Mouse (Mus musculus): Measurements from ENCODE around the gene Mbd6. TPM values are rescaled to one million over a fixed set of nuclear protein-coding genes. Genes with fewer than 3 reads are reported as not detected.
"Not testable (repeated sequence)": the region's sequence is repeated elsewhere in the genome, so short reads cannot be mapped to it uniquely, and the experiment has no call there.

Mbd6 gene
- total RNA-seq, 2 experiments from 2014 or later: 4.1 to 44.0 TPM

DNA sequence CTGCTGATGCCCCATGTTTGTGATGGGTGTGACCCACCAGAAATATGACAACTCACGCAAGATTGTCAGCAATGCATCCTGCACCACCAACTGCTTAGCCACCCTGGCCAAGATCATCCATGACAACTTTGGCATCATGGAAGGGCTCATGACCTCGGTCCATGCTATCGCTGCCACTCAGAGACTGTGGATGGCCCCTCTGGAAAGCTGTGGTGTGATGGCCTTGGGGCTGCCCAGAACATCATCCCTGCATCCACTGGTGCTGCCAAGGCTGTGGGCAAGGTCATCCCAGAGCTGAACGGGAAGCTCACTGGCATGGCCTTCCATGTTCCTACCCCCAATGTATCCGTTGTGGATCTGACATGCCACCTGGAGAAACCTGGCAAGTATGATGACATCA lies 24.7 kb upstream of the Mbd6 start:
- not testable (repeated sequence) for ATAC-seq (replicated peaks; ENCODE audit: poor library complexity)

DNA sequence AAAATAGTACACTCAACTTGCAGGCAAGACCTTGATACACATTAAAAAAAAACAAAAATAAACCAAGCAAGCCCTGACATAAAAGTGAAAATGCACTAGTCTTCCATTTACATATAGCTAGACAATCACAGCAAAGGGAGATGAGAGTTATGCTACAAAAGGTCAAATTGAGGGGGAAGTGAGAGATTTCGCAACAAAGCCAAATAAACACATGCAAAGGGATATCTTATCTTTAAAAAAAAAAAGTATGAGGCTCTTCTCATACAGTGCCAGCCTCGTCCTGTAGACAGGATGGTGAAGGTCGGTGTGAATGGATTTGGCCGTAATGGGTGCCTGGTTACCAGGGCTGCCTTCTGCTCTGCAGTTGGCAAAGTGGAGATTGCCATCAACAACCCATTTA lies 24.0 kb upstream of the Mbd6 start:
- no peak for ATAC-seq (replicated peaks; ENCODE audit: poor library complexity)

DNA sequence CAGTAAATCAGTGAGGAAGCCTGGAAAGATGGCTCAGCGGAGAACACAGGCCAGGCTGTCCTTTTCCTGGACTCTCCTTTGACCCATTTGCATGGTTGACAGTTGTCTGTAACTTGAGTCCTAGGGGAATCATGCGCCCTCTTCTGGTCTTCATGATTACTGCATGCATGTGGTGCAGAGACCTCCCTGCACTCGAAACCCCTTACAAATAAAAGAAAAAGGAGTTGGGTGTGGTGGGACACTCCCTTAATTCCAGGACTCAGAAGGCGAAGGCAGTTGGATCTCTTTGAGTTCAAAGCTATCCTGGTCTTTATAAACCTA lies 23.5 kb upstream of the Mbd6 start:
- ATAC-seq (replicated peaks; ENCODE audit: poor library complexity): peak; percentile 68

- peak; percentile 83 for ATAC-seq (replicated peaks; ENCODE audit: poor library complexity)
Observed at GRCm38 (mm10) chr10:127311476-127312355, 22.9 kb upstream of the Mbd6 start, which contains the start of gene Mars. Mars (minus strand) TSS chr10:127311786.

DNA sequence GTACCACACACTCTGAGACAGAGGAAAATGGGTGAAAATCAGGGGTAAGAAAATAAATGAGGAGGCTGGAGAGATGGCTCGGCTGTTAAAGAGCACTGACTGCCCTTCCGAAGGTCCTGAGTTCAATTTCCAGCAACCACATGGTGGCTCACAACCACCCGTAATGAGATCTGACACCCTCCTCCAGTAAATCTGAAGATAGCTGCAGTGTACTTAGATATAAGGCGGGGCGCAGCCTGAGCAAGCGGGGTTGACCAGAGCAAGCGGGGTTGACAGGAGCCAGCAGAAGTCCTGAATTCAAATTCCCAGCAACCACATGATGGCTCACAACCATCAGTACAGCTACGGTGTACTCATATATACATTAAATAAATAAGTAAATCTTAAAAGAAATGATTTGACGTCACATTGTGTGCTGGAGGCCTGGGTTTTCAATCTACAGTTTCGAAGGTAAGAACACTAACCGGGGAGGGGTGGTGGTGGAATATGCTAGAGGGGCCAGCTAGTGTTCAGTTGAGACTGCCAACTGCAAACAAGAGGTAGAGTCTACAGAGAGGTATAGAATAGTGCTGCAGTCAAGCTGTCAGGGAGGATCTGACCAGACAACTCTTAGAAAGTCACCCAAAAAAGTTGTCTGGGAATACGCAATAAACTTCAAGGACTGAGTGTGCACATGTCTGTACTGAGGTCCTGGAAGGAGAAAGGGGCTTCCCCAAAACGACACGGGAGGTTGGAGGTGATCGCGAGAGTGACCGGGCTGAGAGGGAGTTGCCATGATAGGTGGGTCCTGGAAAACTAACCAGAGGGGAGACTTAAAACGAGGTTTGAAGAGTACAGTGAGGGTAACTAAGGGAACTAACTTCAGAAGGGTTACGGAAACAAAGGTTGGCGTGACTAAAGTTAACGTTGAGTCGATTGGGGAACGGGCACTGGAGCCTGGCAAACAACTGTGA lies 22.0 kb upstream of the Mbd6 start:
- peak; percentile 62 for ATAC-seq (replicated peaks; ENCODE audit: poor library complexity)

- ATAC-seq (replicated peaks; ENCODE audit: poor library complexity): not testable (repeated sequence)
Observed at GRCm38 (mm10) chr10:127309167-127309566, 20.3 kb upstream of the Mbd6 start.

DNA sequence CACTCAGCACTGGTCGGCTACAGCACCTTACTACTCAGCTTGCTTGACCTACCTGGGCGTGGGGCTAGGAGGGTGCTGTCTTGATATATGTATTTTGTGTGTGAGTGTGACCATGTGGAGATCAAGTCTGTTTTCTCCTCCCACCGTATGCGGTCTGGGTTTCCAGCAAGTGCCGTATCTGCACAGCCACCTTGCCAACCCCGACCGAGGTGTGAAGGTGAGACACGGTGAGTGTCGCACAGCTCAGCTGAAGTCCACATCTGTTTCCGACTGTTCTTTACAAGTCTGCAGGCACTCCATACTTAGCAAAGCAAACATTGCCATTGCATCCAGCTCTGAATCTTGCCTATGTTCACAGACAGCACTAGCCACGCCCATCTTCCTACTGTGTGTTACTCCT lies 14.3 kb upstream of the Mbd6 start:
- ATAC-seq (replicated peaks; ENCODE audit: poor library complexity): no peak

- ATAC-seq (replicated peaks; ENCODE audit: poor library complexity): no peak
Observed at GRCm38 (mm10) chr10:127300361-127300760, 11.5 kb upstream of the Mbd6 start.

GRCm38 (mm10) chr10:127297015-127297871 lies 8.4 kb upstream of the Mbd6 start:
- ATAC-seq (replicated peaks; ENCODE audit: poor library complexity): no peak

DNA sequence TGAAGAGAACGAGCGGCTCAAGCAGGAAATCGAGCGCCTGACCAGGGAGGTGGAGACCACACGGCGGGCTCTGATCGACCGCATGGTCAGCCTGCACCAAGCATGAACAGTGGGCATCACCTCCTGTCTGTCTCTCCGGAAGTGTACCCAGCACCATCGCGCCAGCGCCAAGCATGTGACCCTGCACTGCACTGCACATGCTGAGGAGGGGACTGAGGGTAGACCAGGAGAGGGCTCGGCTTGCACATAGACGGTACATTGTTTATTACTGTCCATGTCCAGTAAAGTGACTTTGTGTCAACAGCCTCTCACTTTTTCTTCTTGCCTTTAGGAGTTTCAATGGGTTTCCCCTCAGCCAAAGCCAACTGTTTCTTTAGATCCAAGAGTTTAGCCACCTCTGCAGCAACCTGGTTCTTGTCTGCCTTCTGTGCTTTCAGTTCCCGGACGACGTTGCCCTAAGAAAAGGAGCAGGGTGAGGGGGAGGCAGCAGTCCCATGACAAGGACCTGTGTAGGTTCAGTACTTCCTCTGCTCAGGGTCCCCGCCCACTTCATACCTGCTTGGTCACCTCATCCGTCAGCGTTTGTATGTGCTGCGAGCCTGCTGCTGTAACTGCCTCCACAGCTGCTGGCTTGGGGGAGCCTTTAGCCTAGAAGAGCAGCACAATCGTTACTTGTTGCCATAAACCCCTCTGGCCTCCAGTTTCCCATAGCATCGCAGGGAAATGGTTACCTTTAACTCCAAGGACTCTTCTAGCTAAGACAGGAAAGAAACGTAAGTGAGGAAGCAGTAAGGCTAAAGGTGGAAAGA lies 7.4 kb upstream of the Mbd6 start:
- ATAC-seq (replicated peaks; ENCODE audit: poor library complexity): no peak

DNA sequence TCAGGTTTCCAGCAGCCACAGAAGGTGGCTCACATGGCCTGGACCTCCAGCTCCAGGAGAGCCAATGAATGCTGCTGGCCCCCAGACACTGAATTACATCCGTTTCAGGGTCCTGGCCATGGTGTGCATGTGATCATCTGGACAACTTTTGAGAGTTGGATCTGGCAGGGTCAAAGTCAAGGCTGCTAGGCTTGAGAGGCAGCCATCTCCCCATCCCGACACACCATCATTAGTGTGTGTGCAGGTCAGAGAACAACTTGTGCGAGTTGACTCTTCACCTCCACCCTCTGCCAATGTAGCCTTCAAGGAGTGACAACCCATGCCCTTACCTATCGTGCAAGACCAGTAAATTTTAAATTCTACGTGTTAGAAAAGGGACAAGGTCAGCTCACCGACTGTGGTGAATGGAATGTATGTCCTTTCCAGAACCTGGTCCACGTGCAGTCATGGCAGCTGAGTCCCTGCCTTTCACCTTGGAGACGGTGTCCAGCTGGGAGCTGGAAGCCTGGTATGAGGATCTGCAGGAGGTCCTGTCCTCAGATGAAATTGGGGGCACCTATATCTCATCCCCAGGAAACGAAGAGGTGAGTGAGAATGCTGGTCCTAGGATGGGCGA lies 6.2 kb upstream of the Mbd6 start:
- ATAC-seq (replicated peaks; ENCODE audit: poor library complexity): no peak

- no peak for ATAC-seq (replicated peaks; ENCODE audit: poor library complexity)
Observed at GRCm38 (mm10) chr10:127293590-127294113, 4.8 kb upstream of the Mbd6 start.

DNA sequence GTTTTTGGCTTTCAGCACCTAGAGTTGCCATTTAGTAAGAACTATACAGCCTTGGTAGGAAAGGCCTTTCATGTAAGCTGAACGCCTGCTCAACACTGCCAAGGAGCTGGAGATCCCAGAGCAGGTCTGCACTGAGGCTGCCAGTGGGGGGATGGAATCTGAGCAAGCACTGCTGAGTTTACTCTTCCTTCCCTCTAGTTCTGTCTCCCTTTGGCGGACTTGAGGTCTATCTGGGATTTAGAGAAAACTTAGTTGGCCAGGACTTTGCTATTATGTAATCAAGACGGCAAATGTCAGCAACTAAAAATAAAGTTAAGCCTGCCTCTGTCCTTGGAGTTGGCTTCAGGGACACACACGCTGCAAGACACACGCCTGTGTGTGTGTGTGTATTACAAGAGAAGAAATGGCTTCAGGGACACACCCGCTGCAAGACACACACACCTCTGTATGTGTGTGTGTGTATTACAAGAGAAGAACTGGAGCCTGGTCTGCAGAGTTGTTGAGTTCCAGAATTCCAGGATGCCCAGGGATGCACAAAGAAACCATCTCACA lies 4.2 kb upstream of the Mbd6 start:
- ATAC-seq (replicated peaks; ENCODE audit: poor library complexity): no peak

DNA sequence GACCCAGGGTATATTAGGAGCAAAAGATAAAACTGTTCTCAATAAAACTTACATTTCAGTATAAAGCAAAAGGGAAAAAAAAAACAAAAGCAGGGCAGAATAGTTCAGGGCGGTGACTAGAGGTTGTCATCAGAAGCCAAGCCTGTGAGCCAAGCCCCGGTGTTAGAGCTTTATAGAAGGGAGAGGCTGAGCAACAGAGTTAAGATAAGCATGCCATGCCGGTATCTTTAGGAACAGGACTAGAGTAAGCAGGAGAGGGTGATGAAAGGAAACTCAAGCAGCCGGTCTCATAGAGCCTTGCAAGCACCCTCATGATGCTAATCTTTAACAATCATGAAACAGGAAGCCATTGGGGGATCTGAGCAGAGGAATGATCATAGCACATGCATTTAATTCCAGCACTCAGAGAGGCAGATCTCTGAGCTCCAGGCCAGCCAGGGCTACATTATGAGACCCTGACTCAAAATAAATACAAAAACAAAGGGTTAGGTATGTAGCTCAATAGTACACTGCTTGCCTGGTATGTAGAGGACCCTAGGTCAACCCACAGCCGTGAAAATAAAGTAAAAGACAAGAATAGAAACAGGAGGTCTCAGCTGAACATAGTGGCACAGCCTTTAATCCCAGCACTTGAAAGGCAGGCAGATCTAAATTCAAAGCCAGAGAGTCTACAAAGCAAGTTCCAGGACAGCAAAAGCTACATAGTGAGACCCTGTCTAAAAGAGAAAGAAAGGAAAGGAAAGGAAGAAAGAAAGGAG lies 3.2 kb upstream of the Mbd6 start:
- ATAC-seq (replicated peaks; ENCODE audit: poor library complexity): peak; percentile 25

DNA sequence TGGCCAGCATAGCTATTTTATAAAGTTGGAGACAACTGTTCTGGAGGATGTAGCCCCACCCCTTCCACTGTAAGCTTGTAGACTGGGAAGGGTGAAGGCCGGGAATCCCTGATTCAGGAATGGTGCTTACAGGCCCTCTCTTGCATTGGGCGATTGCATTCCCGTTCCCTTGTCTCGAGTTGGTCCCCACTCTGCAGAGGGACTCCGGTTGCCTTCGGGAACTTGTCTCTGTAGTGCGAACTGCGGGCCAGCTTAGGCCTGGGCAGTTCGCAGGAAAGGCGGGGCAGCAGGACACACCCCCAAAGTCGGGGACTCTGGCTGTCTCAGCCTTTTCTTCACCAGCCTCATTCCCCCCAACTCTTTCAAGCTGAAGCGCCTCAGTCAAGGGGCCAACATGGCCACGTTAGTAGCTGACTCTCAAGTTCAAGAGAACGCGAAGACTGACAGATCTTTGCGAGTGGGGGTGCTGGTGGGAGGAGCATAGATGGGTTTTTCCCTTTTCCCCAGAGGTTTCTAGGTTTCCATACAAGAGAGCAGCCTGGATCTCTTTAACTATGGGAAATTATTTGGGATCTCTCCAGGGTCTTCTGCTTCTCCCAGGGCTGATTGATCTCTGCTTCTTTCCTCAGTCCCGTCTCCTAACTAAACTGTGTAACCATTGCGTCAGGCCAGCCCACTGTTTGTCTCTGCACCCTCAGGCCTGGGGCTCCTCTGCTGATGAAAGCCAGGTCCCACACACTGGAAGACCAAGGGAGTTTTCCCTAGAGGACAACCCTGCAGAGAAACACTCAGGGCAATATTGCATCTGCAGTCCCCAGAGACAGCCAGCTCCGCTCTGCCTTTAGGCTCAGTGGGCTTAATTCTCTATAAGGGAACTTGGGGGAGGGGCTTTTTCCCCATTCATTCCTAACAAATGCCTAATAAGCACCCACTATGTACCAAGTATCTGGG lies 2.4 kb upstream of the Mbd6 start:
- ATAC-seq (replicated peaks; ENCODE audit: poor library complexity): peak; percentile 5

- peak; percentile 60 for ATAC-seq (replicated peaks; ENCODE audit: poor library complexity)
Observed at GRCm38 (mm10) chr10:127290307-127290929, 1.6 kb upstream of the Mbd6 start.

All from megakaryocyte progenitor cell, adult 5-6 weeks (primary cell).